Mouse (Mus musculus): ENCODE results near the gene Rmnd5b. TPM values are rescaled to one million over a fixed set of nuclear protein-coding genes. Genes with fewer than 3 reads are reported as not detected.

The Rmnd5b gene
- total and polyA plus RNA-seq, 3 experiments: 41.1 to 59.5 (median 46.7) TPM

DNA sequence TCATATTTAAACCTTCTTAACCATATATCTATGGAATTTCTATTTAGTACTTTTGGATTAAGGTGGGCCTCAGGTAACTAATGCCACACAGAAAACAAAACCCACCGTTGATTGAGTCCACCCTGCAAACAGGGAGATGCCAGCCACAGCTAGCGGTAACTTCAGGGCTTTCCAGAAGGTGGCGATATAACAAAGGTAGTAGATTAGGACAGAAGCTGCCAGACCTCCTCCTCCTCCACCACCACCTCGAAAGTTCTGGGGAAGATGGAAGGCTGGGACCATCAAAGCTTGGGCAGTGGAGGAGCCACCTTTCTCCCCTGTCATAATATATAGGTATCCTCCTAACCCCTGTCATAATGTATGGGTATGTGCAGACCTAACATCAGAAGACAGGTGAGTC, 18.0 kb downstream of the Rmnd5b start:
- dilution Hi-C loops (cut with MboI; ENCODE audit: extremely low pct_ligation_motif_present, extremely low pct_unique_long_range_greater_than_20kb, low sequenced_read_pairs) (no loop called here), in situ Hi-C loops (cut with MboI; ENCODE audit: low pct_ligation_motif_present, low pct_unique_long_range_greater_than_20kb, low sequenced_read_pairs) (loop anchor here (10.0 kb wide), 1 partner anchor 67 kb away; the partner anchor contains the start of gene 0610009B22Rik)
- H3K4me2 ChIP-seq (ENCODE audit: insufficient read depth, low read depth, poor library complexity, severe bottlenecking): 0 out of 2 replicates have a peak overlapping the region, but pooled peaks have one; percentile 17
- peak; percentile 86 for DNase-seq (ENCODE audit: extremely low read depth)
- peaks cover 16 to 17% of the 10 kb centered on the region in 2 experiments for H3K36me3 ChIP-seq (replicated peaks in 1 of 2; ENCODE audit: control insufficient read depth in 1 of 2, insufficient read depth in 1 of 2, low read length in 1 of 2)
- H3K9me3 ChIP-seq (replicated peaks; ENCODE audit: low read length): no peaks in the 10 kb centered on the region
- no peak overlapping the region for H3K9ac ChIP-seq (ENCODE audit: insufficient read depth, low read depth)
- H3K27ac ChIP-seq (ENCODE audit: insufficient read depth, low read depth): no peak overlapping the region
- H3K79me2 ChIP-seq (replicated peaks; ENCODE audit: control insufficient read depth, extremely low read depth, insufficient read depth, poor library complexity, severe bottlenecking): peaks cover 28% of the 10 kb centered on the region
- TF ChIP-seq USF1 (IDR thresholded peaks at IDR 0.05; ENCODE audit: low read depth, low read length) (no peak), SIN3A (IDR thresholded peaks at IDR 0.05; ENCODE audit: low read length) (peak; percentile 76), JUN (IDR thresholded peaks at IDR 0.05; ENCODE audit: insufficient read depth, low read depth, low read length) (0 out of 2 replicates have a peak, but pooled peaks have one; percentile 5), TCF12 (IDR thresholded peaks at IDR 0.05; ENCODE audit: low read depth, low read length) (no peak), CHD1 (IDR thresholded peaks at IDR 0.05; ENCODE audit: low read depth, low read length) (no peak; the same call in 1 of the 2 replicates), HCFC1 (IDR thresholded peaks at IDR 0.05; ENCODE audit: low read depth, low read length) (peak; percentile 34; the same call in 1 of the 2 replicates), JUND (conservative IDR thresholded peaks at IDR 0.05; ENCODE audit: low read depth, low read length) (no peak), ZMIZ1 (IDR thresholded peaks at IDR 0.05; ENCODE audit: low read depth, low read length) (no peak; the same call in 1 of the 2 replicates), USF2 (conservative IDR thresholded peaks at IDR 0.05; ENCODE audit: low read depth, low read length) (no peak), SMC3 (IDR thresholded peaks at IDR 0.05; ENCODE audit: low read depth, low read length) (peak; percentile 99), NELFE (IDR thresholded peaks at IDR 0.05; ENCODE audit: low read depth, low read length) (peak; percentile 53; the same call in 1 of the 2 replicates), ELF1 (IDR thresholded peaks at IDR 0.05; ENCODE audit: low read depth, low read length) (peak; percentile 21; the same call in 1 of the 2 replicates), BHLHE40 (IDR thresholded peaks at IDR 0.05; ENCODE audit: low read depth, low read length) (no peak), RCOR1 (conservative IDR thresholded peaks at IDR 0.05; ENCODE audit: low read depth, low read length) (no peak), MAZ (IDR thresholded peaks at IDR 0.05; ENCODE audit: low read depth, low read length) (0 out of 2 replicates have a peak, but pooled peaks have one; percentile 51), ZKSCAN1 (IDR thresholded peaks at IDR 0.05; ENCODE audit: borderline replicate concordance, low read depth, low read length) (no peak), IRF4 (IDR thresholded peaks at IDR 0.05; ENCODE audit: low read depth, low read length) (peak; percentile 55), MEF2A (IDR thresholded peaks at IDR 0.05; ENCODE audit: borderline replicate concordance, low read depth, low read length) (no peak), TBP (conservative IDR thresholded peaks at IDR 0.05; ENCODE audit: low read depth, low read length) (no peak), UBTF (IDR thresholded peaks at IDR 0.05; ENCODE audit: low read depth, low read length) (no peak), CHD2 (IDR thresholded peaks at IDR 0.05; ENCODE audit: low read length) (0 out of 2 replicates have a peak, but pooled peaks have one; percentile 29), KAT2A (IDR thresholded peaks at IDR 0.05; ENCODE audit: insufficient replicate concordance, low read length) (no peak), ZC3H11A (IDR thresholded peaks at IDR 0.05; ENCODE audit: low read depth, low read length) (peak; percentile 97), ZNF384 (IDR thresholded peaks at IDR 0.05; ENCODE audit: low read depth, low read length) (0 out of 2 replicates have a peak, but pooled peaks have one; percentile 17), MAX (IDR thresholded peaks at IDR 0.05; ENCODE audit: low read length) (no peak), POLR2A (IDR thresholded peaks at IDR 0.05; ENCODE audit: low read depth, low read length) (no peak), E2F4 (IDR thresholded peaks at IDR 0.05; ENCODE audit: insufficient replicate concordance, low read depth, low read length) (no peak), GABPA (IDR thresholded peaks at IDR 0.05; ENCODE audit: insufficient replicate concordance, low read depth, low read length) (no peak), MAFK (IDR thresholded peaks at IDR 0.05; ENCODE audit: insufficient replicate concordance, low read length) (no peak), NRF1 (IDR thresholded peaks at IDR 0.05; ENCODE audit: low read depth, low read length) (no peak), PAX5 (IDR thresholded peaks at IDR 0.05; ENCODE audit: low read length) (no peak), ETS1 (conservative IDR thresholded peaks at IDR 0.05; ENCODE audit: low read depth, low read length) (no peak), EP300 (IDR thresholded peaks at IDR 0.05; ENCODE audit: low read length) (no peak), POLR2AphosphoS2 (IDR thresholded peaks at IDR 0.05; ENCODE audit: low read depth, low read length) (no peak), MXI1 (IDR thresholded peaks at IDR 0.05; ENCODE audit: low read depth, low read length) (peak; percentile 53; the same call in 1 of the 2 replicates), CTCF (conservative IDR thresholded peaks at IDR 0.05 in 1 of 2, IDR thresholded peaks at IDR 0.05 in 1 of 2; ENCODE audit: low read depth in 2 of 2, low read length in 2 of 2) (peak; percentile 85 to 99), MYC (IDR thresholded peaks at IDR 0.05; ENCODE audit: low read depth, low read length) (peak; percentile 68; the same call in 1 of the 2 replicates), RAD21 (IDR thresholded peaks at IDR 0.05; ENCODE audit: low read depth, low read length) (peak; percentile 99)
- H3K4me1 ChIP-seq (ENCODE audit: control insufficient read depth in 1 of 2, insufficient read depth in 2 of 2): peaks cover 16 to 41% of the 10 kb centered on the region in 2 experiments
- H3K4me3 ChIP-seq (replicated peaks in 1 of 3; ENCODE audit: low read depth in 2 of 3, low read length in 2 of 3, poor library complexity in 1 of 3): no peak overlapping the region
- H3K27me3 ChIP-seq (replicated peaks): no peaks in the 10 kb centered on the region

All from CH12.LX (cell line).